Comparison of ENCODE assay signal across 8 mouse cellular contexts in genomic region chr5:28166256-28167231, GRCm38 (mm10). TPM values are rescaled to one million over a fixed set of nuclear protein-coding genes. Genes with fewer than 3 reads are reported as not detected.
DNase-seq lines count a peak whose midpoint lies in the region; ATAC-seq and TF ChIP-seq lines count a peak whose summit lies in the region.

No protein-coding gene starts in this region.

- H3K4me3 ChIP-seq in forebrain, embryonic 16.5 days (replicated peaks; ENCODE audit: low read length): peak overlapping the region; percentile 48
- H3K4me3 ChIP-seq in lung, postnatal 0 days (ENCODE audit: low read depth, low read length): peak overlapping the region; percentile 44

- H3K4me1 ChIP-seq in forebrain, embryonic 16.5 days (replicated peaks; ENCODE audit: control insufficient read depth, insufficient read depth, low read length): peaks cover 24% of the 10 kb centered on the region
- H3K4me1 ChIP-seq in lung, postnatal 0 days (ENCODE audit: insufficient read depth, low read depth, low read length): peaks cover 16% of the 10 kb centered on the region

- H3K36me3 ChIP-seq in forebrain, embryonic 16.5 days (ENCODE audit: control insufficient read depth, insufficient read depth): no peaks in the 10 kb centered on the region
- H3K36me3 ChIP-seq in lung, postnatal 0 days (ENCODE audit: insufficient read depth, low read length): no peaks in the 10 kb centered on the region

- ATAC-seq in forebrain, embryonic 16.5 days: peak; percentile 48
- ATAC-seq in lung, postnatal 0 days: peak; percentile 27; the same call in 1 of the 2 replicates

- DNase-seq in thymus, postnatal 4 days: peak; percentile 51
- no peak for DNase-seq in thymus, adult 18-20 months
- peak; percentile 58 to 77 for DNase-seq in cerebellum, adult 18-20 months
- DNase-seq in kidney, adult 18-20 months: peak; percentile 69
- no peak for DNase-seq in lung, postnatal 0 days (ENCODE audit: low spot score)
- DNase-seq in yolk sac, embryonic 10.5 days (ENCODE audit: low spot score): peak; percentile 54
- DNase-seq in ovary, postnatal 14 days (ENCODE audit: low spot score): no peak

- under 1% methylated on average over 104 of the region's 111 CpGs for WGBS in forebrain, embryonic 16.5 days
- WGBS in lung, postnatal 0 days: 3% methylated on average over 88 of the region's 111 CpGs

- no peak overlapping the region for H3K27ac ChIP-seq in forebrain, embryonic 16.5 days (ENCODE audit: low read length)
- no peak overlapping the region for H3K27ac ChIP-seq in lung, postnatal 0 days (ENCODE audit: low read length)

- H3K27me3 ChIP-seq in forebrain, embryonic 16.5 days (replicated peaks; ENCODE audit: control insufficient read depth, insufficient read depth, low read length): peaks cover 76% of the 10 kb centered on the region
- peaks cover 91% of the 10 kb centered on the region for H3K27me3 ChIP-seq in lung, postnatal 0 days (replicated peaks; ENCODE audit: insufficient read depth, low read length)

- no peak for TF ChIP-seq EP300 in lung, postnatal 0 days (IDR thresholded peaks at IDR 0.05)

- no peak overlapping the region; the same call in 1 of the 2 replicates for H3K9ac ChIP-seq in forebrain, embryonic 16.5 days (replicated peaks; ENCODE audit: low read depth, low read length)
- H3K9ac ChIP-seq in lung, postnatal 0 days (replicated peaks; ENCODE audit: low read depth): no peak overlapping the region

- H3K4me2 ChIP-seq in forebrain, embryonic 16.5 days (ENCODE audit: low read length): peak overlapping the region; percentile 86
- H3K4me2 ChIP-seq in lung, postnatal 0 days (replicated peaks; ENCODE audit: low read depth, low read length): peak overlapping the region; percentile 99

- H3K9me3 ChIP-seq in forebrain, embryonic 16.5 days (ENCODE audit: control insufficient read depth, low read length): no peaks in the 10 kb centered on the region
- no peaks in the 10 kb centered on the region for H3K9me3 ChIP-seq in lung, postnatal 0 days (ENCODE audit: low read length)

- no peak for TF ChIP-seq CTCF in lung, postnatal 0 days (IDR thresholded peaks at IDR 0.05)

RNA-seq across cellular contexts. Expression of gene En2, which starts 1.1 kb away (rescaled TPM):
- polyA plus RNA-seq in forebrain, embryonic 16.5 days (2015; fragmentation: Nextera tagmentation; extraction: Ambion mirVana): not detected in 2 replicates
- polyA plus RNA-seq in lung, postnatal 0 days (2015; fragmentation: Nextera tagmentation; extraction: Ambion mirVana): not detected in 2 replicates

Comparison
In these comparisons a context has a peak if more than half of its experiments do, and no peak if none do; other contexts are left out.
1. DNase-seq: peak in thymus, postnatal 4 days (single experiment), cerebellum, adult 18-20 months (2 of 2), kidney, adult 18-20 months (single experiment) and yolk sac, embryonic 10.5 days (single experiment); none in thymus, adult 18-20 months (0 of 2), lung, postnatal 0 days (single experiment) and ovary, postnatal 14 days (single experiment).